Mouse (Mus musculus) layer of hippocampus, adult 11-12 months (tissue): ENCODE data around the gene Dnase2a.
"Not testable (repeated sequence)": the region's sequence is repeated elsewhere in the genome, so short reads cannot be mapped to it uniquely, and the experiment has no call there.

Experiments used
- DNase-seq: peaks from one replicate; pipeline ENCODE4 v3.0.0; 2022; ENCODE audit warnings: low spot score

Dnase2a gene

DNA sequence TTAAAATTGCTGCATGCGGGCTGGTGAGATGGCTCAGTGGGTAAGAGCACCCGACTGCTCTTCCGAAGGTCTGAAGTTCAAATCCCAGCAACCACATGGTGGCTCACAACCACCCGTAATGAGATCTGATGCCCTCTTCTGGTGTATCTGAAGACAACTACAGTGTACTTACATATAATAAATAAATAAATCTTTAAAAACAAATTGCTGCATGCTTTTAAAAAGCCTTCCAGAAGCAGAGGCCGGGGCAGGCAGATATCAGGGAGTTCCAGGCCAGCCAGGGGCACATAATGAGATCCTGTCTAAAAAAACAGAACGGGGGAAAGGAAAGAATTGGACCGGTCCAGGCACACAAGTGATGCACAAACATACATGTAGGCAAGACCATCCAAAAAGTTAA, 381 bp upstream of the Dnase2a start:
- not testable (repeated sequence) for DNase-seq

DNA sequence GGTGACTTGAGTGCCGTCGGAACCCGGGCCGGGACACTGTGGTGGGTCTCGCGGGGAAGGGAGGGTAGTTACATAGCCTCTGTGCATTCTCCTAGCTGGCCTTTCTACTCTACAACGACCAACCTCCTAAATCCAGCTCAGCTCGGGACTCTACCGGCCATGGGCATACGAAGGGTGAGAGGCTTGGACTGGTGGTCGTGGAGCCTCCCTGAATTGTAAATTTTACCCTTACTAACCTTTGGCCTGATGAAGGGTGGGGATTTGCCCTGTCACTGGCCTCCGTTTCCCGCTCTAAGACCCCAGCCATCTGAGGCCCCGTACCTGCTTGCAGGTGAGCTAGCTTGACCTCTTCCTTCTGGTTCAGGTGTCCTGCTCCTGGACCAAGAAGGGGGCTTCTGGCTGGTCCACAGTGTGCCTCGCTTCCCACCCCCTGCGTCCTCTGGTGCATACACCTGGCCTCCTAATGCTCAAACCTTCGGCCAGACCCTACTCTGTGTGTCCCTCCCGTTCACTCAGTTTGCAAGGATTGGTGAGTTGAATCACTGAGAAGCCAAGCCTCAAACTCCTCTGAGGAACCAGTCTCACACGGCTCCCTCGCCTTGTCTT, 905 bp downstream of the Dnase2a start:
- no peak for DNase-seq

DNA sequence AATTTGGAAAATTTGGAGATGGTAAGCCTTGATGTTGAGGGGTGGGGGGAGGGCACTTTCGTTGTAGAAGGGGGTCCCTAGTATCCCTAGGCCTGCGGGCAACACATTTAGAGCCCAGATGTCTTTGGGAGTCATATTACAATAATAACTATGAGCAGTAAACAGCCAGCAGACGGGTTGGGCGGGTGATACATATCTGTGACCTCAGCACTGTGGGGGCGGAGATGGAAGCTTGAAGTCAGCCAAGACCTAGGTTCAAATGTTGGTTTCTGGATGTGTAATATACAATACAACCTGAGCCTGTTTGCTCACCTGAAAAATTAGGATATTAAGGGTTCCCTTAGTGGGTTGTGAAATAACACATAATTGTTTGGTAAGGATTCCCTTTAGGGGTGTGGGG, 1.6 kb downstream of the Dnase2a start:
- DNase-seq, result no peak

DNA sequence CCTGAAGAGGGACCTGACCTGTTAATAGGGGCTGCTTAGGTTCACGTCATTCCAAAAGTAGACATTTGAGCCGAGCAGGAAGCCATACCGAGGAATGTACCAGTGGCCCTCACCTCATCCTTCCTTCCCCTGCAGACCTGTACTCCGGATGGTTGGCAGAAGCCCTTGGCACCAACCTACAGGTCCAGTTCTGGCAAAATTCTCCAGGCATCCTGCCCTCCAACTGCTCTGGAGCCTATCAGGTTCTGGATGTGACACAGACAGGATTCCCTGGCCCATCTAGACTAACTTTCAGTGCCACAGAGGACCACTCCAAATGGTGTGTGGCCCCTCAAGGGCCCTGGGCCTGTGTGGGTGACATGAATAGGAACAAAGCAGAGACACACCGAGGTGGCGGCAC, 2.2 kb downstream of the Dnase2a start:
- DNase-seq, result no peak

DNA sequence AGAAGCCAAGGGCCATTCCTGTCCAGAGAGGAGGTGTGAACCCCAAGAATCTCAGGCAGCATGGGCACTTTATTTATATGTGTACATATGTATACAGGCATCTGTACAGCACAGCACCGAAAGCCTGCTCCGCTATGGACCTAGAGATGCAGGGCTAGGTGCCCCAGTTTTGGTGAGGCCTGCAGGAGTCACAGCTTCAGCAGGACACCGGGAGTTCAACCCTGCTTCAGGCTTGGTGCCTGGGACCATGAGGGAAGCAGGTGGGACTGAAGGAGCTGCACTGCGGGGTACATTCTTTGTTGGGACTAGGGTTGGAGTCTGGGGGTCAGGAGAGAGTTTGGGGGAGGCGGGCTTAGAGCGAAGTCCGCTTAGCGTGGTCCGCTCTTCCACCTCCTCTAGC, 3.5 kb downstream of the Dnase2a start:
- DNase-seq, result no peak

DNA sequence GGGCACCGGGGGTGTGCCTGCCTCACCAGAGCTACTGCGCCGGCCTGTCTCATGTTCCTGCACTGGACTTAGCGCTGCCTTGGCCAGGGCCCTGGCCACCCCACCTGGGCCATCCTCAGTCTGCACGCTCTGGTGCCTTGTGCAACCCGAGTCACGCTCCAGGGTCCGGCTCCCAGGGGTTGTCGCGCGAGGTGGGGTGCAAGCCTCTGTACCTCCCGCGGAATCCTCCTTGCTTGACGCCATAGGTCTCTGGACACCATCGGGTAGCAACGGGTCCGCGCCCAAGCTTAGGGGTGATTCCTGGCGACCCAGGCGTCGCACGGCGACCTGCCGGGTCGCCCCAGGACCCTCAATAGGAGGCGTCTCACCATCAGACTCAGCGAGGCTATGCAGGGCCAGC, 4.0 kb downstream of the Dnase2a start:
- no peak for DNase-seq

DNA sequence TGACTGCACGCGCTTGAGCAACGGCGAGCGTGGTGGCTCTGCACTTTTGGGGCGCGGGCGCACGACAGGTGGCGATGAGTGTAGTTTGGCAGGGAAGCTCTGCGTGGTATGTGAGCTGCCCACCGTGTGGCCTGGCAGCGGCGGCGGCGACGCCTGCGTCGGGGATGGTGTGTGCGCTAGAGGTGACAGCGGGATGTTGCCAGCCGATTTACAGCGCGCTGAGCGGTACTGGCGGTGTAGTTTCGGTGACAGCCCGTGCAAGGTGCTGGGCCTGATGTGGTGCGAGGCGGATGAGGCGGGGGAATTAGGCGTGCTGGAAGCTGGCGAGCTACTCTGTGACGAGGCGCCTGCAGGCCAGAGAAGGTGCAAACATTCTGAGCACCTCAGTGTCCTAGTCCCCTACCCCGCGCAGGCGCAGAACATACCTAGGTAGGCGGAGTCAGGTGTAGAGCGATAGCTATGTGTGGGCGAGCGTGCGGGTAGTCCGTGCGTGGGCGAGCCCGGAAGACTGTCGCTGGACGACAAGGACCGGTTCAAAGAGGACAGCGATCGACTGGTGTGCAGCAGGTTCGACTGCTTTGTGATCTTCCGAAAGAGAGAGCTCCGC, 4.6 kb downstream of the Dnase2a start:
- DNase-seq, result peak; percentile 52

DNA sequence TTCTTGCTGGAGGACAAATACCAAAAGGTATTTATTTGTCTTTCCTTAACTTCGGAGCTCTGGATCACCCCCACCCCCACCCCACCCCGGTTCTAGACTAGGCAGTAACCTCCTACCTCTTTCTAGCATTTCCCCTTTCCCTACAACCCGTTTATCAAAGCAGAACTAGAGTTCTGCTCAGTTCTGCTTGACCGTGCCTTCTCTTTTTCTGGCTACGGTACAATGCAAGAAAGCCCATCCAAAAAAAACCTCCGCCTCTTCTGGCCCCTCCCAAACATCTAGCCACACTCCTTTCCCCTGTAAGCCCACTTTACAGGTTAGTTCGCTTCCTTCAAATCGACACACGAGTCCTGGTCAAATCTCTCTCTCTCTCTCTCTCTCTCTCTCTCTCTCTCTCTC, 5.1 kb downstream of the Dnase2a start:
- DNase-seq, result no peak

DNA sequence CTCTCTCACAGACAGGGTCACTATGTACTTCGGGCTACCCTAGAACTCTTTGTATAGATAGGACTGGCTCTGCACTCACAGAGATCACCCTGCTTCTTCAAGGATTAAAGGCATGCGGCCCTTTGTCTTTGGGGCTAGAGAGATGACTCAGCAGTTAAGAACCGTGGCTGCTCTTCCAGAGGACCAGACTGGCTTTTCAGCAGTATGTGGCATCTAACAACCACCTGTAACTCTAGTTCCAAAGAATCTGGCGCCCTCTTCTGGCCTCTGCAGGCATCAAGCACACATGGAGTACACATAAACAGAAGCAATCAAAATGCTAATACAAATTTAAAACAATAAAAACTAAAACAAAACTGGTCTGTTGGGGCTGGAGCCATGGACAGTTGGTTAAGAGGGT, 5.6 kb downstream of the Dnase2a start:
- peak; percentile 28 for DNase-seq

DNA sequence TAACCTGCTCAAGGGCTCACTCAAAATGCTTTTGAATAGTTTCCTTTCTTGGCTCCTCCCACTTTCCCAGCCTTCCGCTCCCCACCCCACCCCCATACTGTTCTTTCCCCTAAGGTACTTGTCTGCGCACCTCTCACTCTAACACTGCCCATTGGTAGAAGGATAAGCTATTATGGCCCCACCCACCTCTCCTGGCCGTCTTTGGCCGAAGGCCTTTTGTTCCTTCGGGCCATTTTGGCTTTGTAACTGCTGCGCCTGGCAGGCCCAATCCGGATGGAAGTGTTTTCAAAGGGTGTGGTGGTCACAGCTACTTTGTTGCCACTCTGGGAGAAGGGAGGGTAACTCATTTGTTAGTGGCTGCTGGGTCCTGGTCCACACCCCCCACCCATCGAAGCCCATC, 6.9 kb downstream of the Dnase2a start:
- no peak for DNase-seq

DNA sequence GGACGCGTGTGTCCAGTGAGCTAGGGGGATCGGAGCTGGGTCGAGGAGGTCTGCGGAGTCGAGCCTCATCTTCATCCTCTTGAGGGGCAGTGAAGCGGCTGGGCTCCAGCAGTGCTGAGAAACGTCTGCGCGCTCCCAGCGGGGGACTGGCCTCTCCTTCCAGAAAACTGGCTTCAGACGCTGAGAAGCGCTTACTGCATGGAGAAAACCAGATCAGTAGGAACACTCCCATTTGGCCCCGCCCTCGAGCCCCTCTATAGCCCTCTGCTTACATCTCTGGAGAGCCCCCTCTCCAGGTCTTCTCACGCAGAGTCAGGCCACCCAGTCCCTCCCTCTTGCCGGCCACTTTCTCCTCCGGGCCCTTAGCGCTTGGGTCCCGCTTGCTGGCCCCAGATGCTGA, 9.4 kb downstream of the Dnase2a start:
- no peak for DNase-seq

DNA sequence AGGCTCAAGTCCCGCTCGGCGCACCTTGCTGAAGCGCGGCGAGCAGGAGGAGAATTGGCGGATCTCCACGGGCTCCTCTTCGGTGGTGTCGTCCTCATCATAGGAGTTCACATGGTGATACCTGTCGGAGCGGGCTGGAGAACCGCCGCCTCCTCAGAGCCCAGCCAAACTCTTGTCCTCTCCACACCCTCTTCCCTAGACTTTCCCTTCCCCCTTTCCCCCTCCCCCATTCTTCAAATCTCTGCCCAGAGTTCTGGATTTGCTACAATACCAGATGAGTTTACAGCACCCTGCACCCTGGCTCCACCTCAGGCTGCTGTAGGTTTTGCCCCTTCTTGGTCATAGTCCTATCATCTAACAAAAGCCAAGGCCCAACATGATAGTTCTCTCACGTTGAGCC, 10.3 kb downstream of the Dnase2a start:
- no peak for DNase-seq

DNA sequence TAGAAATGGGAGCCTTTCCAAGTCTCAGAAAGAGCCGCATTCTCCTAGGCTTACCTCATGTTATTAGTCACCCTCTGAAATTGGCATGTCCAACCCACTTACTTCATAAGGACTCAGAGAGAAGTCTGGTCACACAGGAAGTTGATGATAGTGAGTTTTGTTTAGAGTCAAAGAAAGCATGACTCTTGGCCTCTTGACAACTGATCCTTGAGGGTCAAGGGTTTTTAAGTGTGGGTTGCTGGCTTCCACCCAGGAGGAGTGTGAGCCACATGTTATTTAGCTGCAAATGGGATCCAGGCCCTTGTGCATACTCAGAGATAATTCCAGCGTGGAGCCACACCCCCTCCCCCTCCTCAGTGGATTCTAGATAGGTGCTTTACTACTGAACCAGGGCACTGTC, 13.2 kb downstream of the Dnase2a start:
- DNase-seq, result no peak

DNA sequence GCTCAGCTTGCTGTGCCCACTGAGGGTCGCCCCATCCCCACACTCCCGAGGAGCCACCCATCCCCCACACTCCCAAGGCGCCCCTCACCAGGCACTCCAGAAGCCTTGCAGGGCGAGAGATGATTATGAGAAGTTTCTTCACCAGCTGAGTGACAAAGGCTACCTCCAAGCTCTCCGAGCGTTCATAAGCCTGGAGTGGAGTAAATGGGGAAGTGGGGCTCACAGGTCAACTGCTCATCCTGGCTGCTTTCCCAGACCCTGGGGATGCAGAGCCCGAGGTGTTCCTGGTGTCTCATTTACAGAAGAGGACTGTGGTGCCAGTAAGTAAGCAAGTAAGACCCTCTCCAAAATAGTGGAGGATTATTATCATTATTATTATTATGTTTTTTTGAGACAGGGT, 17.2 kb downstream of the Dnase2a start:
- DNase-seq, result no peak

DNA sequence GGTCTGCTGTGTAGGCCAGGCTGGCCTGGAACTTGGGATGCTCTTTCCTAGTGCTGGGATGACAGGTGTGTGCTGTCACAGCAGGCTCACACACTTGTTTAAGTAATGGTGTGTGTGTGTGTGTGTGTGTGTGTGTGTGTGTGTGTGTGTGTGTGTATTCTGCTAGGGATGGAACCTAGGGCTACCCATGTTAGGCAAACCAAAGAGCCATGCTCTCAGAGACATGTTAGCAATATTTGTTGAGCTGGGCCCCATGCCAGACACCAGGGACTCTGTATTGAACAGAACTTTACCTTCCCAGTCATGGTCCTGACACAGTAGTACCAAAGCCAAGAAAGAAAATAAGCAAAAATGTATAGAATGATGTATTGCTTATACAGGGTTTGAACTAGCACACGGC, 19.2 kb downstream of the Dnase2a start:
- DNase-seq, result no peak

DNA sequence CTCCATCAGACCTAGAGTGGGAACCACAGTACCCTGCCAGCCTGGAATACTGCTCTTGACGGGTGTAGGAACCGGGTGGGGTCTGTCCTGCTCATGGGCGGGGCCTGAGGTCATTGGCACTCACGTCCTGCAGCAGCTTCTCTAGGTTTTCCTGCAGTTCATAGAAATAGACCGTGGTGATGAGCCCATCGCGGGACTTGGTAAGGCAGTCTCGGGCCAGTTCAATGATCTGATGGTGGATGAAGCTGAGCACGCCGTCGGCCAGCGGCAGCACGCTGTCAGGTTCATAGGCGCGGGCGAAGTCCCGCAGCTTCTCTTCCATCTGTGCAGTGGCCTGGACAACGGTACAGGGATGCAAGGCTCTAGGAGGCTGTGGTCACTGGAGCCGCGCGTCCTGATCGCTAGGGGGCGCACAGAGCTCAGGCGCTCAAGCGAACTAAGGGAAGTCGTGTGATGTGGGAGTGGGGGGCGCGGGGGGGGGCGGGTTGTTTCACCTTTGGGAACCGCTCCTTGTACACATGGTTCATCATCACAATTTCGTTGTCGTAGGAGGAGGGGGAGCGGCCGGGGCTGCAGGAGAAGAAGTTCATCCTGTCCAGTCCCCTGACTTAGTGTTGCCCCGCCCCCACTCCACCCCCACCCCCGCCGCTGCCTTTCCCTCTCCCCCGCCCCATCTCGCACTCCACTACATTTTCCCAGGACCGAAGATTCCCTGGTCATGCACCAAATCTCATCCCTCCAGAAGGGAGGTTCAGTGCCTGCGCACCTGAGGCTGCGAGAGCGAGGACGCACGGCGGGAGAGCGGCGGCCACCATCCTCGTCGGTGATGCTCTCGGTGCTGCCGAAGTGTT, 20.3 kb downstream of the Dnase2a start:
- peak; percentile 75 for DNase-seq

DNA sequence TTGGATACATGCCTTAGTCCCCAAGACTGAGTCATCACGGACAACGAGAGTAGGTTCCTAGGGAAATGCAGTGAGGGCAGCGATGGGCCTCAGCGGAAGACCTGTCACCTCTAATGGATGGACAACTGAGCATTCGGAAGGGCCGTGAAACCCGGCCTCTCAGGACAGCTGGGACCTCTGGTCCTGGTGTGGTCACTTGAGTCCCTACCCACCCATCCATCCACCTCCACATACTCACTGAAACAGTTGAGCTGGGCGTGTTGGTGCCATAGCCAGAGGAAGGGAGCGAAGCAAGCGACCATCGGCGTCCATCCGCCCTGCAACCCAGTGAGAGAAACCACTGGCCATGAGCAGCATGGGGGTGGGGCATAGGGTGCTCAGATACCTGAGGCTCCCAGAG, 22.2 kb downstream of the Dnase2a start:
- DNase-seq, result no peak

DNA sequence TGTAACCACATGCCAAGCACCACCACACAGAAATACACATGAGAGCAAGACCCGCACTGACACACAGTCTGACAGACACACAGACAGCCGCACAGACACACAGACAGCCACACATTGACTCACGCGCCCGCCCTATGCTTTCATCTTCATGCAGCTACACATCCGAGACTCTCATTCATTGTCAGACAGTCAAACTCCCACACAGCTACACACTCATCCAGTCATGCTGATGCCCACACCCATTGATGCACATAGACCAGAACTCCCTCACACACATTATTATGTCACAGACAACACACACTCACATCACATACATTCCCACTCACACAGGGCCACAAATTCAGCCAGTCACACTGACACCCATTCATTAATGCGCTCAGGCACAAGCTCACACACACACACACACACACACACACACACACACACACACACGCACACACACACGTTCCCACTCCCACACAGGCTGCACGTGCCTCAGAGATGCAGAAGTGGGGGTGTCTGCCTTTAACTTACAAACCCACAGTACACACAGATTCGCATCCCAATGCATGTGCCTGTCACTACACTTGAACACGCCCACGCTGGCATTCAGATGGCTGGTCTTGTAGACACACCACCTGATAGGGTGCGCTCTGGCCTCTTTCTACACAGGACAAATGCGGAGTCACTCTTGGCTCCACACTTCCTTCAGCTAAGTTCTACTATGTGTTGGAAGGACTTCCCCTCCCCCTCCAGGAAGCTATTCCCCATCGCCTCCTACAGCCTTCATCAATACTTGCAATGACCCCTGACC, 25.6 kb downstream of the Dnase2a start:
- DNase-seq, result peak; percentile 43

DNA sequence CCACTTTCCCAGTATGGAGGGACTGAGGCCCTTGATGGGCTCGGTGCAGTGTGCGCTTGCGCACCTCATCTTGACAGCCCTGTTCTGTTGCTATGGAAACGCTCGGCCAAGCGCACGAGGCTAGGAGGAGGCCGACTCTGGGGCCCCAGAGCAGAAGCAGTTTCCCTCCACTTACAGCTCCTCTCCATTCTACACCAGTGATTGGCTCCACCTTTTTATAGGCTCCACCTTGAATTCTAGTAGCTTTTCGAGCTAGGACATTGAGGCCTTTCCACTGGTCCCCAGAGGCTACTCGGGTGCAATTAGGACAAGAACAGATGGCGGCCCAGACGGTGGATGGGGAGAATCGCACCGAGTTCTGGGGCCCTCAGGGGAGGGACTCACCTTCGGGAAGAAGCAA, 26.5 kb downstream of the Dnase2a start:
- peak; percentile 36 for DNase-seq

DNA sequence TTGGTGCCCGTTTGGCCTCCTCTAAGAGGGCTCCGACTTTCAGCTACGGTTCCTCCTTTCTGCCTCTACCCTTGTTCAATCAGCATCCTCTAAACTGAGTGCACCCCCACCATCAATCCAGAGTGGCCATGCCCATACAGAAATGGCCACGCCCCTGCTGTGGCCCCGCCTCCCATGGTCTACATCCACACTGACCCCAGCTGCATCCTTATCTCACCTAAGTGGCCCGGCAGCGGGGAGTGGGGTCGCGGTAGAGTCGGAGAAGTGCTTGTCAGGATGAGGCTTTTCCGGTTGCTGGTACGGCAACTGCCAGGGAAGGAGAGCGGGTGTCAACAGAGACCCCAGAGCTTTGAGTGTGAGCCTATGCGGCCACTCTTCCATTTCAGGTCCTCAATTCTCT, 27.1 kb downstream of the Dnase2a start:
- peak; percentile 17 for DNase-seq

DNA sequence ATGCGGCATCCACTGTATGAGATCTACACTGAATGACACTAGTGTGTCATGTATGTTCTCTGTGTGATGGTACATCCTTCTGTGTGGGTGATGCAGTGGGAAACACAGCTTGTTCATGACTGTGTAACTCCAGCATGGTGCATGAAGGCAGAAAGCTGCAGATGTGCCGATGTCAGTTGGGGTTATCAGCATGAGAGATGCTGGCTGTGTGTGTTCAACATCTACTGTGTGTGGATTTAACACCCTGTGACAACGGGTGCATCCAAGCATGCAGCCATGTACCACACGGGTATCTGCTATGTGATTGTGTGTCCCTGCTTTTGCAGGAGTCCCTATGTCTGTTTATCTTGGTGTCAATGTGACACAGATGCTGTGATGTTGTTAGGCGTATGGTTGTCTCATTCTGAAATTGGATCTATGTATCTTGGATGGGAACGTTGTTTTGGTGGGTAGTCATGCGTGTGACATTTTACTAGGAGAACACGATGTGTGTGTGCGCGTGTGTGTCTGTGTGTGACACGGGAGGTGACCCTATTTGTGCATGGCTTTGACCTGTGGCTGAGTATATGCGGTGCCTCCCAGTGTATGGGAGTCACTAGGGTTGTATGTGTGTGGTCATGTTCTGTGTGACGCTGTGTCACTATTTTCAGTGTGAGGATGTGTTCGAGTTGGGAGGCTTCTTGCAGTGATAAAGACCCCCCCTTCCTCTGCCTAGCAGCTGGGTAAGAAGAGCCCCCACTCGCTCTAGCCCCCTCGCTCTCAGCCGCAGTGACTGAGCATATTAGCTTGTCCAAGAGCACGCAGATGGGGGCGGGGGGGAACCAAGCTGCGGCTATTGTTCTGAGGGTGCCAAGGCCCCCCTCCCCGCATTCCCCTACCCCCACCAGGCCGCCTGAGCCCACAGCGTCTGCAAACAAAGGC, 27.9 kb downstream of the Dnase2a start:
- no peak for DNase-seq
